Mouse (Mus musculus): ENCODE data around the gene Arhgap15.

DNA sequence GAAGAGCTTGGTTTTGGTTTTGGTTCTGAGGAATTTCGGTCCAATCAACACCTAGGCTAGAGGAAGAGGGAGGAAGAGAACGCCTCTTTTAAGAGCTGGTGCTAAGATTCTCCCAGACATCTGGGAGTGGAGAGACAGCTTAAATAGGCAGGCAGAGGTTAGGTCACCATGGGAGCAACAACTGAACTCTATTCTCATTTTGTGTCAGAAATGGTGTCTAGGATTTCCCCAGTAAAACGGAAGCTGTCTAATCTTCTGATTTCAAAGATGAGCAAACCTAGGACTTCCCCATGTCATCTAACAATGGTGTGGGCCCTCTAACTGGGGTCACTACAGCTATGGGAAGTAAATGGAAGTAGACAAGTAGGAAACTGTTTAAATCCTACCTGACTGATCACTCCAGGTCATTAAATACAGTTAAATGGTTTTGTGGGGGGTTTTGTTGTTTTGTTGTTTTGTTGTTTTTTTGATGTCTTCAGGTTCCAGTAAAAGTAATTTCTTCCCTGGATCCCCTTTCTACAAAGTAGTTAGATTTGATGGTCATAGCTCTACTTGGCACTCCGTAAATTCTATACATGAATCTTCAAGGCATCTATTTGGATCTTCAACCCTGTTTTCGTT, 596.8 kb downstream of the Arhgap15 start:
- no peak for TF ChIP-seq POLR2A (IDR thresholded peaks at IDR 0.05; ENCODE audit: low read depth, low read length)
- TF ChIP-seq CTCF (conservative IDR thresholded peaks at IDR 0.05; ENCODE audit: insufficient read depth, insufficient read length, low read depth, low read length) = no peak

Measured in kidney, adult 2 months (tissue).